In the genomic region with DNA sequence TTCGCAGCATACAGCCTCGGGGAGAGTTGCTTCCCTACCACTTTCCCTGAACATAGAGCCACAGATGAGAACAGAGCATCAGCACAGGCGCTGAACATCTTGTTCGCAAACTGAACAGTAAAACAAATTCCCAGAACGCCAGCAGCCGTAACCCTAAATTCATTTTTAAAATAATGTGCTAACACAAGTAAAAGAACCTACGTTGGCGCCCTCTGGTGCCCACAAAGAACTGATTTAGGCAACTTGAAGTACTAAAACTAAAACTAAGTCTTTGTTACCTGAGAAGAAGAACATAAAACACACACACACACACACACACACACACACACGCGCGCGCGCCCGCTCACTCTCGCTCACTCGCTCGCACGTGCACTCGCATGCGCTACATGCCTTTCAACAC, we compare ENCODE assay signal across 8 mouse cellular contexts.
DNase-seq lines count a peak whose midpoint lies in the region; ATAC-seq lines count a peak whose summit lies in the region.

No protein-coding gene starts in this region.

- peak; percentile 24 to 33 for DNase-seq in cerebellum, adult 18-20 months
- peak; percentile 17 for DNase-seq in ovary, postnatal 14 days (ENCODE audit: low spot score)
- DNase-seq in ovary, postnatal 10 days (ENCODE audit: low spot score) = no peak
- DNase-seq in frontal cortex, postnatal 36 days (ENCODE audit: low spot score in 2 of 2) = peak; percentile 31 to 74
- peak; percentile 23 to 41 for DNase-seq in left cerebral cortex, adult 8-10 months (ENCODE audit: low spot score in 2 of 2)
- DNase-seq in right cerebral cortex, postnatal 25 days = peak; percentile 29
- DNase-seq in yolk sac, embryonic 10.5 days (ENCODE audit: low spot score) = no peak

- ATAC-seq in cerebellum, adult (ENCODE audit: insufficient number of reproducible peaks, low FRiP score, low TSS enrichment) = no peak

Comparison
In these comparisons a context has a peak if more than half of its experiments do, and no peak if none do; other contexts are left out.
1. DNase-seq: peak in cerebellum, adult 18-20 months (2 of 2), ovary, postnatal 14 days (single experiment), frontal cortex, postnatal 36 days (2 of 2), left cerebral cortex, adult 8-10 months (2 of 2) and right cerebral cortex, postnatal 25 days (single experiment); none in ovary, postnatal 10 days (single experiment) and yolk sac, embryonic 10.5 days (single experiment).